Mouse (Mus musculus) thymus, postnatal 25 days (tissue): ENCODE measurements around the gene Cckar.

Source experiments
- DNase-seq: peaks from one replicate; pipeline ENCODE4 v3.0.0; 2022

Gene Cckar

GRCm38 (mm10) chr5:53671507-53671906 lies 36.0 kb downstream of the Cckar start:
- no peak for DNase-seq

- DNase-seq = no peak
Observed at GRCm38 (mm10) chr5:53670321-53670938, 37.1 kb downstream of the Cckar start.

DNA sequence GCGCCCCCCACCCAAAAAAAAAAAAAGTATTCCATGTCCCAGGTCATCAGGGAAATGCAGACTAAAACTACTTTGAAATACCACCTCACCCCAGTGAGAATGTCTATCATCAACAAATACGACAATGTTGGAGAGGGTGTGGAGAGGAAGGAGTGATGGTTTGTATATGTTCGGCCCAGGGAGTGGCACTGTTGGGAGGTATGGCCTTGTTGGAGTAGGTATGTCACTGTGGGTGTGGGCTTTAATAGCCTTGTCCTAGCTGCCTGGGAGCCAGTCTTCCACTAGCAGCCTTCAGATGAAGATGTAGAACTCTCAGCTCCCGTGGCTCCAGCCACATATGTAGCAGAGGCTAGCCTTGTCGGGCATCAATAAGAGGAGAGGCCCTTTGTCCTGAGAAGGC lies 39.5 kb downstream of the Cckar start:
- DNase-seq = no peak

GRCm38 (mm10) chr5:53663665-53664064 lies 43.8 kb downstream of the Cckar start:
- DNase-seq = no peak

DNA sequence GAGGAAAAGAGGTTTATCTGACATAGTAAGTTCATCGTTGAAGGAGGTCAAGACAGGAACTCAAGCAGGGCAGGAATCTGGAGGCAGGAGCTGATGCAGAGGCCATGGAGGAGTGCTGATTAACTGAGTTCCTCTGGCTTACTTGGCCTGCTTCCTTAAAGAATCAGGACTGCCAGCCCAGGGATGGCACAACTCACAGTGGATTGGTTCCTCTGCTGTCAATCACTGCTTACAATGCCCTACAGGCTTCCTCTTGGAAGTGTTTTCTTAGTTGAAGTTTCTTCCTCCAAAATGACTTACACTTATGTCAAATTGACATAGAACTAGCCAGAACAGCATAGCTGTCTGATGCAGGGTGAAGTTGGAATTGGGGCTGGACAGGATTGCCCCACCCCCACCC lies 45.1 kb downstream of the Cckar start:
- no peak for DNase-seq

DNA sequence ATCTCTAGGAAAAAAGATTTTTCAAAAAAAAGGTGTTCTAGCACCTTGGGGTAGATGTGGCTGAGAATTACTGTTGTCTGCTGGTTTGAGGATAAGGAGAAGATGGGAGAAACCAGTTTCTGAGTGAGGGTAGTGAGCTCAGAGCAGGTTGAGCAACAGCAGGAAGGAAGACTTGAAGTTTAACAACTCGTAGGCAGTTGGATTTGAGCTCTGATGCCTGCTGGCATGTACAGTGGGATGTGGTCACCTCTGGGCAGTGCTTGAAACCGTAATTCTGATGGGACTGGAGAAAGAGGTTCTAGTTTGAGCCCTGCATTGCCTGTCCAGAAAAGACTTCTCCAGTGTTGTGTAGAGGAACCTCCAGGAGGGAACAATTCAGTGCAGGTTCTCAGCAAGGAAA lies 46.0 kb downstream of the Cckar start:
- DNase-seq = no peak

DNA sequence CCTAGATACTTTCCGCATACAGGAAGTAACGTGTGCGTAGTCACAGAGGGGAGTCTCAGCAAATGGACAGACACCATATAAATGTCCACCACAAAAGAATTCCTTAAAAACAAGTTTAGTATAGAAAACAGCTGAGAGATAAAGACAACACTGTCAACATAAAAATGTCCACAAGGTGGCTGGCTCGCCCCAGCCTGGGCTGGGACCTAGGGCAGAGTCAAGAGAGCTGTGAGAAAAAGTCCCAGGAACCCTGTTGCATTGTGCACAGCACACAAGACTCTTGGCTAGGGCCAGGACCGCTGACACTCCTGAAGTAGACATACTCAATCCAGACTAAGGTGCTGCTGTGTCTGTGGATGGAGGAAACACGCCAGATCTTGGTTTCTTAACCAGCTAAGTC lies 49.6 kb downstream of the Cckar start:
- no peak for DNase-seq

DNA sequence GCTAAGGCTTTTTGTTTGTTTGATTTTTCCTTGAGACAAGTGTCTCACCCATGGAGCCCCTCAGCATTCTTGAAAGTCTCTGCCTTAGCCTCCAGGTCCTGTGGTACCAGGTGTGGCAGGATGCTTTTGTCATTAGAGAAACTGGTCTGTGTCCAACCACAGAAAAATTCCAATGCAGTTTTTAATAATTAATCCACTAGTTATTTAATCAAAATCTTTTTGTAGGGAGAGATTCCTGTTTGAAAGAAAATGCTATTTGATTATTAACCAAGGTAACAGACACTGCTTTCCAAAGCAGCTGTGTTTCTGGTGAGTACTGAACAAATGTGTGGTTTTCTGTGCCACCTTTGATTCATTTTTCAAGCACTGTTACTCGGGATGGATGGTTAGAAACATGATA lies 50.9 kb downstream of the Cckar start:
- no peak for DNase-seq
